Mouse (Mus musculus): Measurements from ENCODE around the gene LTO1. TPM values are rescaled to one million over a fixed set of nuclear protein-coding genes. Genes with fewer than 3 reads are reported as not detected.

LTO1 gene
- polyA plus RNA-seq (2012; rRNA removed), result 56.0 and 66.6 TPM in 2 replicates

DNA sequence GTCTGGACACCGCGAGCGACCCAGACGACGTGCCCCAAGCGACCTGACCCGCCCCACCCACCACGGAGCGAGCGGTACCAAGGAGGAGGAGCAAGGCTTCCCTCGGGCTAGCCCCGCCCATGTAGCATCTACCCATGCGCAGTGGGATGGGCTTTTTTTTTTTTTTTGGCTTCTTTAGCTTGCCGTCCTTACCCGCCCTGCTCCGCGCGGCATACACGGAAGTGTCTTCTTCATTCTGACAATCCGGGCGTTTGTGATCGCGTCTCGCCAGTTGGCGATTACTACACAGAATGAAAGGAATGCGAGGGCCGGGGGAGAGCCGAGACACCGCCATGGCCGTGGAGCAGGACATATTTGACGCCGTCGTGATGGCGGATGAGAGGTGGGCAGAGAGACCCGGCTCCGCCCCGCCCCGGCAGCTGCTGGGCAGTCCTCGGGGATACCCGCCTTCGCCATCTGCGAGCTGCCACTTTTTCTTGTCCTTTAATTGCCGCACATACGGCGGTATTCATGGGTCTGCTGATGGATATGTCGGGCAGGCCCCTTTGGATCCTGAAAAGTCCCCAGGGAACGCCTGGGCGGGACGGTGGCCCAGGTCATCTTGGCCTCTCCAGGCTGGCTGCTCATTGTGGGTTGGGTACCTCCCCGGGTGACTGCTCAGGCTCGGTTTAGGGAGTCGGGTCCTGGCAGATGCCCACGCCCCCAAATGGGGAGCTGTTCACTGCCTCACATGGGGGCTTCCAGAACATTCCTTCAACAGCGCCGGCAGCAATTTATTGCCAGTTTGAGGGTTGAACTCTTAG, at the start of gene LTO1:
LTO1 (plus strand) TSS at position 153 of the 803 bp plus-strand sequence.

DNA sequence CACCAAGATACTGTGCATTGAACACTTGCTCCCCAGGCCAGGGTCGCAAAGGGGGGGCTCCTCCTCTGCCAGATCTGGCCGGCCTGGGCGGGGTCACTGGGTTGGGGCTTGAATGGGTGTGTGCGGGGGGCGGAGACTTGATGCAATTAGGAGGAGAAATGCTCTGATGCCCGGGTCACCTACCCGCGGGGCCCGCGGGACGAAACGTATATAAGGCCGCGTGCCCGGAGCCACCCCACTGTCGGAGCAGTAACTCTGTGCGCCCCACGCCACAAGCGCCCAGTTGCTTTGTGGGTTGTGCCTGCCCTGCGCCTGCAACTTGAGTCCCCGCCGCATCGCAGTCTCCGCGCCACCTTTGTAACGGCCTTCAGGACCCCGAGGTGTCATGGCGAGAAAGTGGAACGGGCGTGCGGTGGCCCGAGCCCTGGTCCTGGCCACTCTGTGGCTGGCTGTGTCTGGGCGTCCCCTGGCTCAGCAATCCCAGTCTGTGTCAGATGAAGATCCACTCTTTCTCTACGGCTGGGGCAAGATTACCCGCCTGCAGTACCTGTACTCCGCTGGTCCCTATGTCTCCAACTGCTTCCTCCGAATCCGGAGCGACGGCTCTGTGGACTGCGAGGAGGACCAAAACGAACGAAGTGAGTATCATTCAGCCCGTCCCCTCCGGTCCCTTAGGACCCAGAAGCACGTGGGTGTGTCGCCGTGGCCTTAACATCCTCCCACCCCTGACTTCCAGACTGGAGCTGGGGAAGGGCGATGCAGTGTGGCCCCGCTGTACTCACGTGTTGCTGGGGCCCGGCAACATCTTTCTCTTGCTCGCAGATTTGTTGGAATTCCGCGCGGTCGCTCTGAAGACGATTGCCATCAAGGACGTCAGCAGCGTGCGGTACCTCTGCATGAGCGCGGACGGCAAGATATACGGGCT, 18.3 kb upstream of the LTO1 start, which contains the start of gene Fgf15:
Fgf15 (plus strand) TSS at position 238 of the 925 bp plus-strand sequence.

DNA sequence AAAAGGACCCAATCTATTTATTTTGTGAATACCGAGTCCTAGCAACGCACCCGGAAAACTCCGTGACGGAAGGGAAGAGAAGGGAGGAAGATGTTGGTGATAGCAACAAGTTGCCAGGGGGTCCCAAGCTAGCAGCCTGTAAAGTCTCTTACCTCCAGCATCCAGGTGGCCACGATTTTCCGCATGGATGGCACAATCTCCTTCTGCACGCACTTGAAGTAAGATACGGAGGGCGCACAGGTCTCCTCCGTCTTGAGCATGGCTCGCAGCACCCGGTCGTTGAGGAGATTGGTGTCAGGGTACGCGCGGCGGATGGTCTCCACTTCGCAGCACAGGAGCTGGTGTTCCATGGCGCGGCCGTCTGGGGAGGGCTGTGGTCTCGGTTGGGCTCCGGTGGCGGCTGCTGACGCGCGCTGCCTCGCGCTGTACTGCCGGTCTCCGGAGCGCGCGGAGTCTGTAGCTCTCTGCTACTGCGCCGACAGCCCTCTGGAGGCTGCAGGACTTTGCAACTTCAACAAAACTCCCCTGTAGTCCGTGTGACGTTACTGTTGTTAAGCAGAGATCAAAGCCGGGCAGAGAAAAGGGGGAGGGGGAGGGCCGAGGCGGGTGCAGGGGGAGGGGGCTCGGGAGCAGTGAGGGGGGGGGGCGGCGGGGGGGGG, 24.6 kb downstream of the LTO1 start, which contains the start of gene Ccnd1:
Ccnd1 (minus strand) TSS at position 582 of the 659 bp plus-strand sequence.

Other genes with a start within 250 kb of the LTO1 start
- 14.8 and 15.5 TPM in 2 replicates for gene Ano1, start 163.1 kb upstream of the LTO1 start, polyA plus RNA-seq (2012; rRNA removed)
- 0.81 and 0.90 TPM in 2 replicates for gene Fgf3, start 77.0 kb upstream of the LTO1 start, polyA plus RNA-seq (2012; rRNA removed)
- gene Fgf4, start 67.7 kb upstream of the LTO1 start, polyA plus RNA-seq (2012; rRNA removed), result 0.02 and 0.21 TPM in 2 replicates
- gene Fgf15, start 18.6 kb upstream of the LTO1 start, polyA plus RNA-seq (2012; rRNA removed), result 24.3 and 38.0 TPM in 2 replicates
- gene Ccnd1, start 24.8 kb downstream of the LTO1 start, polyA plus RNA-seq (2012; rRNA removed), result 151 and 193 TPM in 2 replicates

Measured in central nervous system, embryonic 11.5 days (tissue).